Mouse (Mus musculus) lung, postnatal 4 days (tissue): Measurements from ENCODE around the gene Olfm1.

Experiments
- DNase-seq, 2 experiments: peaks; one replicate each; pipeline ENCODE4 v3.0.0; 2021

Gene Olfm1

DNA sequence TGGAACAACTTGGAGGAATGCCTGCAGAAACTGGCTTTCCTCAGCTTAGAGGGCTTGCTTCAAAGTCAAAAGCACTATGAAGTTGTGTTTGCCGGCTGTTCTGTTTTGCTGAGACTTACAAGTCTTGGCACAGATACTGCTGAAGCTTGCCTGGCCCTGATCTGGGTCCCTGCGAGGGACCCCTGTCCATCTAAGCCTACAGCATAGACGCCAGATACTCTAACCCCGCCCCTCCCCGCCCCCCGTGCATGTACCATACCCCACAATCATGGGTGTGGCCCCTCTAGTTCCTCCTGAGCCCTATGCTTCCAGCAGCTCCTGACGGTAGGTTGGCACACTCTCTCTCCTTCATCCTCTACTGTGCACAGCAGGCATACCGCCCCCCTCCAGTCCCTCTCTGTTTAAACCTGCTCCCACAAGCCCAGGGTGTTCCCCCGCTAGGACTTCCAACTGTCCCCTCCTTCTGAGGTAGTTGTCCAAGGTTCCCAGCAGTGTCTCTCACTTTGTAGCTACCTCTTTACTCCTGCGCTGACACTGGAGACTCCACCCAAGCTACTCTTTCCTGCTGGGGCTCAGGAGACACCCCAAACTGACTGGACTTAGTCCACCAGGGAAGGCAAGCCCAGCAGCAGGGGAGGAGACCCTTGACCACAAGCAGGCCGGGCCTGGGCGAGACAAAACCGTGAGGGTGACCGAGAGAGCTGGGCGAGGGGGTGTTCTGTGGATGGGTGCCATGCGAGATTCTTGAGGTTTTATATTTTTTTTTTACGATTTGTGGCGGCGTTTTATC is 12.1 kb downstream of the Olfm1 start:
- DNase-seq = peak in 1 of 2 experiments; percentile 27

GRCm38 (mm10) chr2:28205467-28205805 is 12.6 kb downstream of the Olfm1 start:
- DNase-seq = peak; percentile 88 to 89

DNA sequence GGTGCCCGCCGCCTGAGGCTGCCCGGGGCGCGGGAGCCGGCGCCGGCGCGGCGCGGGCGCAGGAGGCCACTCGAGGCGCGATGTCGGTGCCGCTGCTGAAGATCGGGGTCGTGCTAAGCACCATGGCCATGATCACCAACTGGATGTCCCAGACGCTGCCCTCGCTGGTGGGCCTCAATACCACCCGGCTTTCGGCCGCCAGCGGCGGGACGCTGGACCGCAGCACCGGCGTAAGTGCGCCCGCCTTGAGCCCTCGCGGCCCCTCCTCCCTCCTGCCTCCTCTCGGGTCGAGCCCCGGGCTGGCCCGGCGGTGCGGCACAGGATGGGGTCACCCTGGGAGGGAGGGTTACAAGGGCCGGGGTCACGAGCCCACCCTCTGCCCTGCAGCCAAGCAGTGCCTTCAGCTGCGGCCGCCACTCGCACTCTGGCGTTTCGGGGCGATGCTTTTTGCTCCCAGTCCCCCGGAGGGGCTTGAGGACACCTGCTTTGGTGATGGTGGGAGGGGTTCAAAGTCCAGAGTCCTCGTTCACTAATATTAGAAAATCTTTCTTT is 13.2 kb downstream of the Olfm1 start:
- peak; percentile 33 to 34 for DNase-seq

- DNase-seq = no peak
Observed at GRCm38 (mm10) chr2:28206472-28206871, 13.7 kb downstream of the Olfm1 start.

DNA sequence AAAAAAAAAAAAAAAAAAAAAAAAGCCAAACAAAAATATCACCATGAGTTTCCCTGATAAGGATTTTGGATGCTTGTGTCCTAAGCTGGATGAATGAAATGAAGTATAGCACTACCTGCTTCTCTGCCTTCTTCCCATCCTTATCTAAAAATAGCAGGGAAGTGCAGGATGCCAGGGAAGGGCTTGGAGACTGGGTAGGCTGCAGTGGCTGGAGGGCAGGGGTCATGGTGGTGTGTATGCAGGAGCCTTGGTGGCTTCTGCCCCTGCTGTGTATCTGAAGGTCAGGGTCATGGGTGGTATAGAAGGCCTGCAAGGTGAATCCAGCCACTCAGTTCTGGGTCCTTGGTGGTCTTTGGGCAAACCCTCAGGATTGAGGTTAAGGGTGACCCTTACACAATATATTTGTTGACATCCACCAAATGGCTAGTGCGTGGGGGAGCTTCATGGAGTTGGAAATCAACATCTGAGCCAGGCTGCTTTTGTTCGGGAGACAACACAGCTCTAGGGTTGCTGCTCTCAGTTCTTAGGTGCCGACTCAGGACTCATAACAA is 14.5 kb downstream of the Olfm1 start:
- no peak for DNase-seq

DNA sequence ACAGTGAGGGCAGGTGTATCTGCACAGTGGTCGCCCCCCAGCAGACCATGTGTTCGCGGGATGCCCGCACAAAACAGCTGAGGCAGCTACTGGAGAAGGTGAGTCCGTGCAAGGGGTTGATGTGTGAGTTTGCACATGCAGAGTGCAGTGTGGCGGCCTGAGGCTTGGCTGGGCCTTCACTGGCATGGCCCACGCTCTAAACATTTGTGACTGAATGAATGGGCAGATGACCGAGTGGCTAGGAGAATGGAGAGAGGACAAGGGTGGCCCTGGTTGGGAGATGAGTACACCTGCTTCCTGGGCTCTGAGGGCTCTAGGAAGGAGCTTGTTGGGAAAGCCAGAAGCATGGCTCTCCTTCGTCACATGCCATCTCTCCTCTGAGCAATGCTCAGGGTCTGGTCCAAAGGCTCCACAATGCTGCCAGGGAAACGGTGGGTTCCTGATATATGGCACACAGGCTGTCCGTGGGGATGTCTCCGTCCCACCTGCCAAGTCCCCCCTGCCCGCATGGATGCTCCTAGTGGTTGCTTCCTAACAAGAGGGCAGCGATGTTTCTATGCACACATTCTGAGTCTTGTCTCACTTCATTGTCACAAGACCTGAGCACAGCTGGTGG is 15.4 kb downstream of the Olfm1 start:
- DNase-seq = no peak

DNA sequence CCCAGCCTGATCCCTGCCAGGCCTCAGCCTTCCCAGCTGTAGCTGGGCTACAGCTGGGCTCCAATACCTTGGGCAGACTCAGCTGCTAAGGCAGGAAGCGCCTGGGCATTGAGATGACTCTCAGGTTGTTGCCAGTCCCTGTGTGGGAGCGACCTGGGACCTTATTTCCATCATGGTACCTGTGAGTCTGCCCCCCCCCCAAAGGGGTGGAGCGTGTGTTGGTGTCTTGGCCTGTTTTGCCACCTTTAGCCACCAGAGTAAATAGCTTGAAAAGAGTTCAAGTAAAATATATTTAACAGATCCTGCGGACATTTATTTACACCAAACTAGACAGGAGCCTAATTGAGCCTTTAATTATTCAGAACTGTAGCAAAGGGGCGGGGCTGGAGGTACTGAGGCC is 16.4 kb downstream of the Olfm1 start:
- no peak for DNase-seq

DNA sequence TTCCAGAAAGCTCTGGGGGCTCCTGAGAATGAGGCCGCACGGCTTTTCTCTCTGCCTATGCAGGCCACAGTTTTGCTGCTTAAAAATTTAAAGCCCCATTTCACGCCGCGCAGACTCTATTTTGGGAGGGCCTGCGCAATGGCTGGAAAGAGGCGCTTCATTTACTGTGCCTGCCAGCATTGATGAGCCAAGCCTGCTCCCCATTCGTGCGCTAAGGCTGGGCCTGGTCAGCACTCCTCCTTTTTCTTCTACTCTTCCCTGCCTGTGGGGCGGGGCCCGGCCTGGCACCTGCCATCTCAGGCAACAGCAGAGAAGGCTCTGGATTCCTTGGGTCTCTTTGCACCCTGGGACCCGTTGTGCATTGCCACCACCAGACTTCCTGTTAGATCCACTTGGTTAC is 16.9 kb downstream of the Olfm1 start:
- no peak for DNase-seq

DNA sequence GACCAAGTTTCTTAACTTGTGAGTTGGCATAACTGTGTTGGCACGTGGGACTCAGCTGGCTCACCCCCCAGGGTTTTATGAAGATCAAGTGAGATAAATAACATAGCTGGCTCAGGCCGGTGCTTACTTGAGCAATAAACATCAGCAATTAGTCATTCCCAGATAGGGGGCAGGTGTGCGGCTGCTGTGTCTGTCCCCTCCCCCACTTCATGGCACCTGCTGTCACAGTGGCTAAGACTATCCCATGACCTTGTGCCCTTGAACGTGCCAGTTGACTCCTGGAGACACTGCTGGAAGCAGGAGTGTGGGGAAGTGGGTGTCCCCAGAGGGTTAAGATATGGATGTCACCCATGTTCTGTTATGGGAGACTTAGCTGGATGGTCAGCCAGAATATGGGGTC is 17.5 kb downstream of the Olfm1 start:
- no peak for DNase-seq

- no peak for DNase-seq
Observed at GRCm38 (mm10) chr2:28211531-28212281, 18.9 kb downstream of the Olfm1 start.

- DNase-seq = no peak
Observed at GRCm38 (mm10) chr2:28212911-28213310, 20.1 kb downstream of the Olfm1 start.

- DNase-seq = no peak
Observed at GRCm38 (mm10) chr2:28216211-28216775, 23.5 kb downstream of the Olfm1 start.

DNA sequence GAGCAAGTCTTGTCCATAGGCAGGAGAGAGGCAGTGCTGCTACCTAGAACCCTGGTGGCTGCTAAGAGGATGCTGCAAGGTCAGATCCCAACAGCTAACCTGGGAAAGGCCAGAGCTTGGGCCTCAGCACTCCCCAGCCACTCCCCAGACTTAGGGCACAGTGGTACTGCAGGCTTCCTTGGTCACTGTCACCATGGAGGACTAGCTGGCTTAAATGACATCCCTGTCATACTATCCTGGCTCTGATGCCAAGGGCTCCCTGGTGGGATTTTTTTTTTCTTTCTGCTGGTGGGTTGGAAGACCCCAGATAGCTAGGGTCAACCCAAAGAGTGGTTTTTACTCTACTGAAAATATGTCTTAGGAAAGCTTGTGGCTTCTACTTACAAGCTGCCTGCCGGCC is 25.0 kb downstream of the Olfm1 start:
- DNase-seq = no peak

DNA sequence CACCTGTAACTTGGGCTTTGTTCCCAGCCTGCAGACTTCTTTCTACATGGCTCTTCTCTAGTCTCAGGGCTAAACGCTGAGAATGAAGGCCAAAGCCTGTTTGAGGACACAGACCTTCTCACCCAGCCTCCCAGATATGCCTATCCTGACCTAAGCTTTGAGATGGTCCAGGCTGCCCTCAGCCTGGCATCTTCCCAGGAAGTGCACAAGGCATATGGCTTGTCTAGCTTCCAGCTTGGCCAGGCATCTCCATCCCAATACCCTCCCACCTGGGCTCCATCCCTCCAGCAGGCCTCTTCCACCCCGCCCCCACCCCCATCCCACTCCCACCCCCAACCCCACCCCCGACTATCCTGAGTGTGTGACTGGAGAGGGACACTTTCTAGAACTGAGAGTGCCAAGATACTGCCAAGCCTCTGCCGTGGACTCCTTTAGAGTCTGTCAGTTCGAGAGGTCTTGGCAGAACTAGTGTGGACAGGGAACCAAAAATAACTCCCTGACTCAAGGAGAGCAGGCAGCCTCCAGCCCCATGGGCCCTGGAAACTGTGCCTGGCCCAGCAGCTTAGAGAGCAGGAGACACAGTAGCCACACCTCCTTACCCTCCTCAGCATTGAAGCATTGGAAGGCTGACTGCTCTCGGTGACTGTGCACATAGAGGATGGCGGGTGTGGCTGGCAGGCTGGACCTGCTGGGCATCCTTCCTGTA is 26.0 kb downstream of the Olfm1 start:
- DNase-seq = no peak

DNA sequence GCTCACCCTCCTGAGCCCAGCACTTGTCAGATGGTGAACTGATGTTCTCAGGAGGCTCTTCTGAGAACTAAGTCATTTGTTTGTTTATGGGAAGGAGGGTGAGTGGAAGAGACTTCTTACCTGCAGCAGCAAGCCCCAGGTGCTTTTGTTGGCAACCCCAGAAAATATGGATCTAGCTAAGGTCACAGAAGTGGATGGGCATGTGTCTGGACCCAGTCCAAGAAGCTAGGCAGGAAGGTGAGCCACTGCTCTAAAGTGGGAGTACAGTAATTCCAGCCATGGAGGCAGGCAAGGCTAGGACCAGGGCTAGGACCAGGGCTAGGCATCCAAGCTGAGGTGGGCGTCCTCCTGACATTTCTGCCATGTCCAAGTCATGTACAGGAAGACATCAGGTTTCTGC is 26.8 kb downstream of the Olfm1 start:
- no peak for DNase-seq

GRCm38 (mm10) chr2:28221803-28222202 is 29.0 kb downstream of the Olfm1 start:
- DNase-seq = no peak

DNA sequence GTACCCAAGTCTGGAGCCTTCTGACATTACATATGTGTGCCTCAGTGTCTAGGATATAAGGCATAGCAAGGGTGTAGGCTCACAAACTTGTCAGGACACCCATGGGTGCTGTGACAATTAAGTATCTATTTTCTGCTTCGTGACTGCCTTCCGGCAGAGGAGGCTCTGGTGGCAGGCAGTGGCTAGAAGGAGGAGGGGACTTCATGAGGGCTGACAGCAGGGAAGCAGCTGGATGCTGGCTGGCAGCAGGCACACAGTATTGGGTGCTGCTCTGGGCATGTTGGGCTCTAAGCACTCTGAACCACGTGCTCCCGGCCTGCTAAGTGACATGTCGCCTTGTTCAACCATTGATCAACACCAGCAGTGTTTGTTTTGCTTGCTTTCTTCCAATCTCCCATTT is 32.0 kb downstream of the Olfm1 start:
- DNase-seq = no peak

GRCm38 (mm10) chr2:28225906-28226305 is 33.1 kb downstream of the Olfm1 start:
- no peak for DNase-seq

GRCm38 (mm10) chr2:28226971-28227370 is 34.2 kb downstream of the Olfm1 start:
- no peak for DNase-seq

DNA sequence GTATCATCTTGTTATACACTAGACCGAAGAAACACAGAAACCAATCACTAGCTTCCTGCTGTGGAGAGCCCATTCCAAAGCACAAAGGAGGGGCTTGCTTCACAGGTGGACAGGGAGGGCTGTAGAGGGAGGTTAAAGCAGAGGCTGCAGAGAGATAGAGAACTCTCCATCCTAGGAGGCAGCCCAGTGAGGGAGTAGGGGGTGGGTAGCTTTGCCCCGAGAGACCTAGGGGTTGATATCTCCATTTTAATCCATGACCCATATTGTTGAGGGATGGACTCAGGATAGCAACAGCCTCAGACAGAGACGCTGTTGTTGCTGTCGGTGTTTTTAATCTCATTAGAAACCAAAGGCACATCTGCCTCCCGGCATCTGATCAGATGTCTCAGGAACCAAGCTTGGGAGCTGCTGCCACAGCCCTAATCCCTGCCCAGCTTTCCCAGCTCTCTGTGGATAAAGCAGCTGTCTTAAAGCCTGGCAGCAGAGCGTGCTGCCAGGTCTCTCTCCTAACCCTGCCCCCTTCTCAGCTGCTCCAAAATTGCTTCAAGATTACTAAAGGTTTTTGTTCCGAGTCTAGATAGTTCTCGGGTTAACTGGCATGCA is 34.9 kb downstream of the Olfm1 start:
- DNase-seq = no peak

- no peak for DNase-seq
Observed at GRCm38 (mm10) chr2:28228364-28228763, 35.6 kb downstream of the Olfm1 start.

DNA sequence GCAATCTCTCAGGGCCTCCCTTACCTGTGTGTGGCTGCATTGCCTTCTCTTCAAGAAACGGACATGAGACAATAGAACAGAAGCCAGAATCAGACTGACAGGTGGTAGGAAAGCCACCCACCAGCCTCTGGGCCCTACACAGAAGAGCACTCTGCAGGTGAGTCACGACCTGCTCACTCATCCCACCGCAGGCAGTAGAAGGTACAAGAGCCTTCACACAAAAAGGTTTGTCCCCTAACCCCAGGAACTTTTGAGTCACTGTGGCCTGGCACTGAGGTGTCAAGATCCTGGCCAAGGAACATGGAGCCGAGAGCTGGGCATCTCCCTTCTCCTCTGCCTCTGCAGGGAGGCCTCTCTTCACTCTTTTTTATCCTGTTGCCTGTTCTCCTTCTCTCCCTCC is 42.3 kb downstream of the Olfm1 start:
- DNase-seq = no peak
